Mouse (Mus musculus): ENCODE results near the gene Pacsin3. TPM values are rescaled to one million over a fixed set of nuclear protein-coding genes. Genes with fewer than 3 reads are reported as not detected.

Gene Pacsin3
- polyA plus RNA-seq, 1 experiment from 2014 or later: 19.2 TPM

GRCm38 (mm10) chr2:91257126-91257980, 1.6 kb downstream of the Pacsin3 start:
- Histone ChIP-seq H3K9ac (replicated peaks; ENCODE audit: low read depth, low read length) (peak overlapping the region; percentile 69), H3K4me2 (ENCODE audit: low read length) (peak overlapping the region; percentile 97), H3K36me3 (ENCODE audit: control insufficient read depth, insufficient read depth) (no peaks in the 10 kb centered on the region), H3K4me3 (replicated peaks; ENCODE audit: low read length) (peak overlapping the region; percentile 62), H3K27ac (ENCODE audit: low read length) (no peak overlapping the region), H3K4me1 (replicated peaks; ENCODE audit: control insufficient read depth, insufficient read depth, low read length) (peaks cover 28% of the 10 kb centered on the region), H3K27me3 (replicated peaks; ENCODE audit: control insufficient read depth, insufficient read depth, low read length) (no peaks in the 10 kb centered on the region), H3K9me3 (ENCODE audit: control insufficient read depth, low read length) (no peaks in the 10 kb centered on the region)
- ATAC-seq: peak; percentile 62
- WGBS: under 1% methylated on average over 22 of the region's 22 CpGs

- Histone ChIP-seq H3K4me3 (replicated peaks; ENCODE audit: low read length) (peak overlapping the region; percentile 62), H3K4me1 (replicated peaks; ENCODE audit: control insufficient read depth, insufficient read depth, low read length) (peaks cover 28% of the 10 kb centered on the region), H3K4me2 (ENCODE audit: low read length) (peak overlapping the region; percentile 97), H3K9me3 (ENCODE audit: control insufficient read depth, low read length) (no peaks in the 10 kb centered on the region), H3K27ac (ENCODE audit: low read length) (no peak overlapping the region), H3K9ac (replicated peaks; ENCODE audit: low read depth, low read length) (peak overlapping the region; percentile 46), H3K36me3 (ENCODE audit: control insufficient read depth, insufficient read depth) (no peaks in the 10 kb centered on the region), H3K27me3 (replicated peaks; ENCODE audit: control insufficient read depth, insufficient read depth, low read length) (no peaks in the 10 kb centered on the region)
- peak; percentile 39 for ATAC-seq
- WGBS: 39% methylated on average over 5 of the region's 5 CpGs
Observed at GRCm38 (mm10) chr2:91258054-91258453, 2.3 kb downstream of the Pacsin3 start.

GRCm38 (mm10) chr2:91258830-91259229, 3.1 kb downstream of the Pacsin3 start:
- WGBS: 73% methylated on average over 1 of the region's 1 CpGs
- H3K36me3 ChIP-seq (ENCODE audit: control insufficient read depth, insufficient read depth): no peaks in the 10 kb centered on the region
- H3K9ac ChIP-seq (replicated peaks; ENCODE audit: low read depth, low read length): no peak overlapping the region
- ATAC-seq: no peak
- peaks cover 28% of the 10 kb centered on the region for H3K4me1 ChIP-seq (replicated peaks; ENCODE audit: control insufficient read depth, insufficient read depth, low read length)
- no peak overlapping the region for H3K4me2 ChIP-seq (ENCODE audit: low read length)
- H3K4me3 ChIP-seq (replicated peaks; ENCODE audit: low read length): no peak overlapping the region
- H3K9me3 ChIP-seq (ENCODE audit: control insufficient read depth, low read length): no peaks in the 10 kb centered on the region
- no peak overlapping the region for H3K27ac ChIP-seq (ENCODE audit: low read length)
- no peaks in the 10 kb centered on the region for H3K27me3 ChIP-seq (replicated peaks; ENCODE audit: control insufficient read depth, insufficient read depth, low read length)

GRCm38 (mm10) chr2:91259493-91259892, 3.7 kb downstream of the Pacsin3 start:
- Histone ChIP-seq H3K27ac (ENCODE audit: low read length) (no peak overlapping the region), H3K27me3 (replicated peaks; ENCODE audit: control insufficient read depth, insufficient read depth, low read length) (no peaks in the 10 kb centered on the region), H3K4me1 (replicated peaks; ENCODE audit: control insufficient read depth, insufficient read depth, low read length) (peaks cover 33% of the 10 kb centered on the region), H3K9ac (replicated peaks; ENCODE audit: low read depth, low read length) (no peak overlapping the region), H3K36me3 (ENCODE audit: control insufficient read depth, insufficient read depth) (no peaks in the 10 kb centered on the region), H3K9me3 (ENCODE audit: control insufficient read depth, low read length) (no peaks in the 10 kb centered on the region), H3K4me3 (replicated peaks; ENCODE audit: low read length) (no peak overlapping the region), H3K4me2 (ENCODE audit: low read length) (no peak overlapping the region)
- WGBS: 95% methylated on average over 1 of the region's 1 CpGs
- no peak for ATAC-seq

- Histone ChIP-seq H3K27ac (ENCODE audit: low read length) (peak overlapping the region; percentile 86), H3K9ac (replicated peaks; ENCODE audit: low read depth, low read length) (peak overlapping the region; percentile 68), H3K4me1 (replicated peaks; ENCODE audit: control insufficient read depth, insufficient read depth, low read length) (peaks cover 16% of the 10 kb centered on the region), H3K4me2 (ENCODE audit: low read length) (peak overlapping the region; percentile 82), H3K27me3 (replicated peaks; ENCODE audit: control insufficient read depth, insufficient read depth, low read length) (no peaks in the 10 kb centered on the region), H3K36me3 (ENCODE audit: control insufficient read depth, insufficient read depth) (peaks cover 19% of the 10 kb centered on the region), H3K9me3 (ENCODE audit: control insufficient read depth, low read length) (no peaks in the 10 kb centered on the region), H3K4me3 (replicated peaks; ENCODE audit: low read length) (peak overlapping the region; percentile 77)
- no peak; the same call in 1 of the 2 replicates for ATAC-seq
- 89% methylated on average over 17 of the region's 17 CpGs for WGBS
Observed at GRCm38 (mm10) chr2:91263692-91264660, 8.2 kb downstream of the Pacsin3 start.

GRCm38 (mm10) chr2:91264711-91265681, 9.2 kb downstream of the Pacsin3 start, which contains the start of gene Arfgap2:
Gene Arfgap2 (plus strand): TSS chr2:91264974.
- Histone ChIP-seq H3K4me2 (ENCODE audit: low read length) (peak within 1 kb of the TSS; percentile 91), H3K9ac (replicated peaks; ENCODE audit: low read depth, low read length) (peak within 1 kb of the TSS; percentile 87), H3K4me3 (replicated peaks; ENCODE audit: low read length) (peak within 1 kb of the TSS; percentile 77), H3K9me3 (ENCODE audit: control insufficient read depth, low read length) (no peaks in the 10 kb centered on the region), H3K4me1 (replicated peaks; ENCODE audit: control insufficient read depth, insufficient read depth, low read length) (peaks cover 16% of the 10 kb centered on the region), H3K27me3 (replicated peaks; ENCODE audit: control insufficient read depth, insufficient read depth, low read length) (no peaks in the 10 kb centered on the region), H3K36me3 (ENCODE audit: control insufficient read depth, insufficient read depth) (peaks cover 27% of the 10 kb centered on the region), H3K27ac (ENCODE audit: low read length) (peak within 1 kb of the TSS; percentile 87)
- 1% methylated on average over 72 of the region's 72 CpGs for whole genome bisulfite sequencing
- ATAC-seq: peak; percentile 99

- WGBS: 95% methylated on average over 3 of the region's 3 CpGs
- no peak for ATAC-seq
- H3K9ac ChIP-seq (replicated peaks; ENCODE audit: low read depth, low read length): no peak overlapping the region
- no peaks in the 10 kb centered on the region for H3K9me3 ChIP-seq (ENCODE audit: control insufficient read depth, low read length)
- peaks cover 35% of the 10 kb centered on the region for H3K36me3 ChIP-seq (ENCODE audit: control insufficient read depth, insufficient read depth)
- no peak overlapping the region for H3K4me3 ChIP-seq (replicated peaks; ENCODE audit: low read length)
- H3K27ac ChIP-seq (ENCODE audit: low read length): no peak overlapping the region
- peaks cover 16% of the 10 kb centered on the region for H3K4me1 ChIP-seq (replicated peaks; ENCODE audit: control insufficient read depth, insufficient read depth, low read length)
- H3K27me3 ChIP-seq (replicated peaks; ENCODE audit: control insufficient read depth, insufficient read depth, low read length): no peaks in the 10 kb centered on the region
- no peak overlapping the region for H3K4me2 ChIP-seq (ENCODE audit: low read length)
Observed at GRCm38 (mm10) chr2:91268042-91268441, 12.3 kb downstream of the Pacsin3 start.

- H3K4me1 ChIP-seq (replicated peaks; ENCODE audit: control insufficient read depth, insufficient read depth, low read length): peaks cover 16% of the 10 kb centered on the region
- H3K27me3 ChIP-seq (replicated peaks; ENCODE audit: control insufficient read depth, insufficient read depth, low read length): no peaks in the 10 kb centered on the region
- H3K36me3 ChIP-seq (ENCODE audit: control insufficient read depth, insufficient read depth): peaks cover 36% of the 10 kb centered on the region
- no peak overlapping the region for H3K4me3 ChIP-seq (replicated peaks; ENCODE audit: low read length)
- WGBS: 85% methylated on average over 2 of the region's 2 CpGs
- H3K9ac ChIP-seq (replicated peaks; ENCODE audit: low read depth, low read length): no peak overlapping the region
- no peak for ATAC-seq
- no peak overlapping the region for H3K4me2 ChIP-seq (ENCODE audit: low read length)
- no peak overlapping the region for H3K27ac ChIP-seq (ENCODE audit: low read length)
- no peaks in the 10 kb centered on the region for H3K9me3 ChIP-seq (ENCODE audit: control insufficient read depth, low read length)
Observed at GRCm38 (mm10) chr2:91268706-91269105, 13.0 kb downstream of the Pacsin3 start.
